Mouse (Mus musculus) heart, embryonic 16.5 days (tissue): ENCODE measurements around the gene Zar1l. TPM values are rescaled to one million over a fixed set of nuclear protein-coding genes. Genes with fewer than 3 reads are reported as not detected.
A peak's percentile ranks its signal among the peaks of the same experiment; 100 is the strongest.
"Not testable (repeated sequence)": the region's sequence is repeated elsewhere in the genome, so short reads cannot be mapped to it uniquely, and the experiment has no call there.

Experiments used
- ATAC-seq: fragments of 200-750 bp; cut with Nextera tagmentation; replicated peaks from 2 replicates; pipeline ENCODE4 v1.8.0; 2017; ENCODE audit warnings: moderate number of reproducible peaks; ENCODE audit not compliant: insufficient read depth, low FRiP score; ENCODE audit errors: extremely low read depth
- H3K27ac ChIP-seq: fragments of 300-500 bp; sonication (generic); 2 replicates; pipeline ENCODE4 v1.5.1; 2014; ENCODE audit warnings: mild to moderate bottlenecking, low read length, control low read depth, moderate library complexity
- H3K27me3 ChIP-seq: fragments of 300-500 bp; sonication (generic); 2 replicates; pipeline ENCODE4 v1.6.1; 2014; ENCODE audit warnings: low read length, mixed read lengths; ENCODE audit not compliant: control insufficient read depth, insufficient read depth
- H3K36me3 ChIP-seq: fragments of 300-500 bp; sonication (generic); 2 replicates; pipeline ENCODE4 v1.6.1; 2014; ENCODE audit not compliant: control insufficient read depth, insufficient read depth
- H3K4me1 ChIP-seq: fragments of 300-500 bp; sonication (generic); 2 replicates; pipeline ENCODE4 v1.6.1; 2014; ENCODE audit warnings: low read length, mixed read lengths; ENCODE audit not compliant: control insufficient read depth, insufficient read depth
- H3K4me2 ChIP-seq: fragments of 300-500 bp; sonication (generic); 2 replicates; pipeline ENCODE4 v1.6.1; 2014; ENCODE audit warnings: low read depth, mild to moderate bottlenecking, control low read depth, low read length
- H3K4me3 ChIP-seq: fragments of 300-500 bp; sonication (generic); 2 replicates; pipeline ENCODE4 v1.5.1; 2014; ENCODE audit warnings: mild to moderate bottlenecking, control low read depth, low read length
- H3K9ac ChIP-seq: fragments of 300-500 bp; sonication (generic); 2 replicates; pipeline ENCODE4 v1.6.1; 2014; ENCODE audit warnings: low read length, control low read depth
- H3K9me3 ChIP-seq: fragments of 300-500 bp; sonication (generic); replicated peaks from 2 replicates; pipeline ENCODE4 v1.6.1; 2016; ENCODE audit warnings: low read length; ENCODE audit not compliant: control insufficient read depth
- WGBS: fragments of 180-500 bp; shearing (Covaris S2); extraction: QIAGEN DNeasy Blood & Tissue Kit; methylation state at CpG from one replicate; pipeline ENCODE4 v1.1.7; 2014; 5-methylcytosine and 5-hydroxymethylcytosine counted together
- polyA plus RNA-seq: library from polyadenylated mRNA; unstranded; fragments of >200 nt; fragmentation: Nextera tagmentation; extraction: Ambion mirVana; gene quantifications from 2 replicates; pipeline ENCODE4 v1.2.1, GENCODE M21; 2015

Zar1l gene
- polyA plus RNA-seq, 1 experiment from 2014 or later = not detected

DNA sequence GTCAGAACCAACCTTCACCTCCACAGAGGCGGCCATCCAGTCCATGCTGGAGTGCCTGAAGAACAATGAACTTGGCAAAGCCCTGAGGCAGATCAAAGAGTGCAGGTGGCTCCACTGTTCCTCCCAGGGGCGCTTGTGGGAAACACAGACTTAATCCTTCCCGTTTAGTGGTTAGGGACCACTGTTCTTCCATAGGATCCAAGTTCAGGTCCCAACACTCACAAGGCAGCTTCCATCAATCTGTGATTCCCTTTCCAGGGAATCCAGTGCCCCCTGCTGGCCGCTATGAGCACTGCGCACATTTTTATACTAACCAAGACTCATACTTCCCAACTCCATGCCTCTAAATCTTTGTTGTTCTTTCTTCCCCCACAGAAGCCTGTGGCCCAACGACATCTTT lies 22.2 kb downstream of the Zar1l start:
- H3K27ac ChIP-seq = no peak overlapping the region
- H3K27me3 ChIP-seq = no peaks in the 10 kb centered on the region
- no peak for ATAC-seq
- no peak overlapping the region for H3K4me2 ChIP-seq
- no peaks in the 10 kb centered on the region for H3K9me3 ChIP-seq
- no peak overlapping the region for H3K4me3 ChIP-seq
- no peaks in the 10 kb centered on the region for H3K4me1 ChIP-seq
- H3K36me3 ChIP-seq = peaks cover 32% of the 10 kb centered on the region
- no peak overlapping the region for H3K9ac ChIP-seq
- 48% methylated on average over 6 of the region's 6 CpGs for WGBS

- 90% methylated on average over 4 of the region's 4 CpGs for WGBS
- H3K27me3 ChIP-seq, H3K9me3 ChIP-seq, H3K4me2 ChIP-seq, H3K27ac ChIP-seq, H3K4me1 ChIP-seq, H3K4me3 ChIP-seq, ATAC-seq, H3K9ac ChIP-seq: not testable (repeated sequence)
- peaks cover 31% of the 10 kb centered on the region for H3K36me3 ChIP-seq
Measured at GRCm38 (mm10) chr5:150491573-150492173, 26.3 kb downstream of the Zar1l start.

DNA sequence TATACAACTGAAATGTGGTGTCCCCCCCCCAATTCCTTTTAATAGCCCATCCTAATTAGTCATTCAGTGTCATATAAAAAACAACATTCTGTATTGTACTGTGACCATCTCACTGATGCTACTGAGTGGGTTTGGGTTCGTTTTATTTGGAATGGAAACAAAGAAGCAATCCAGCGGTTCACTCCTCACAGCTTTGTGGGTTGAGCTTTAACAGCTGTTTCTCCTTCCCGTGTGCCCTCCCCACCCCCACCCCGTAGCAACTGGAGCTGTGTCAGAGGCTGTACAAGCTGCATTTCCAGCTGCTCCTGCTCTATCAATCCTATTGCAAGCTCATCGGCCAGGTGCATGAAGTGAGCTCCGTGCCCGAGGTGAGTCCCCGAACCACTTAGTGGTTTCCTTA lies 27.1 kb downstream of the Zar1l start:
- Histone ChIP-seq H3K27me3 (no peaks in the 10 kb centered on the region), H3K4me3 (no peak overlapping the region), H3K4me1 (no peaks in the 10 kb centered on the region), H3K9ac (no peak overlapping the region), H3K27ac (no peak overlapping the region), H3K36me3 (peaks cover 23% of the 10 kb centered on the region), H3K4me2 (no peak overlapping the region), H3K9me3 (no peaks in the 10 kb centered on the region)
- WGBS = 69% methylated on average over 8 of the region's 8 CpGs
- no peak for ATAC-seq

- Histone ChIP-seq H3K27ac (no peak overlapping the region), H3K9me3 (no peaks in the 10 kb centered on the region), H3K4me1 (no peaks in the 10 kb centered on the region), H3K36me3 (peaks cover 19% of the 10 kb centered on the region), H3K4me2 (no peak overlapping the region), H3K4me3 (no peak overlapping the region), H3K27me3 (no peaks in the 10 kb centered on the region), H3K9ac (no peak overlapping the region)
- ATAC-seq = no peak
- 78% methylated on average over 3 of the region's 3 CpGs for WGBS
Measured at GRCm38 (mm10) chr5:150490285-150490684, 27.7 kb downstream of the Zar1l start.

DNA sequence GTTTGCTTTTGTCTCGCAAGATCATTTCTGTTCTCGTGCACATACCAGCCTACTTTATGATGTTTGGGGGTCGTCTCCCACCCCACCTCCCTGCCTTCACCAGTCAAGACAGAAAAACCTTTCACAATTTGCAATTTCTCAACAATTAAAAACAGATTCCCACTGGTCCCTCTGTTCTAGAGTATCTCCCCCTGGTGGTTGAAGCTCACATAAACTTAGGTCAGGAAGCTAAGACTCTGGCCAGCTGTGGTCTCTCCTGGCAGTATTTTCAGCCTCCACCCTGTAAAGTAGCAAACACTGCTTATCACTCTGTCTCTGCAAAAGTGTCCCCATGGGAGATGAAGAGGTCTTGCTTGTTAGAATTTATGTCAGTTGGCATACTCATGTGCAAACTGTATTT lies 32.8 kb downstream of the Zar1l start:
- peaks cover 29% of the 10 kb centered on the region for H3K36me3 ChIP-seq
- 59% methylated on average over 3 of the region's 3 CpGs for WGBS
- H3K27me3 ChIP-seq = no peaks in the 10 kb centered on the region
- H3K4me2 ChIP-seq = no peak overlapping the region
- no peak overlapping the region for H3K4me3 ChIP-seq
- H3K4me1 ChIP-seq = no peaks in the 10 kb centered on the region
- H3K27ac ChIP-seq = no peak overlapping the region
- no peaks in the 10 kb centered on the region for H3K9me3 ChIP-seq
- no peak overlapping the region for H3K9ac ChIP-seq
- no peak for ATAC-seq

DNA sequence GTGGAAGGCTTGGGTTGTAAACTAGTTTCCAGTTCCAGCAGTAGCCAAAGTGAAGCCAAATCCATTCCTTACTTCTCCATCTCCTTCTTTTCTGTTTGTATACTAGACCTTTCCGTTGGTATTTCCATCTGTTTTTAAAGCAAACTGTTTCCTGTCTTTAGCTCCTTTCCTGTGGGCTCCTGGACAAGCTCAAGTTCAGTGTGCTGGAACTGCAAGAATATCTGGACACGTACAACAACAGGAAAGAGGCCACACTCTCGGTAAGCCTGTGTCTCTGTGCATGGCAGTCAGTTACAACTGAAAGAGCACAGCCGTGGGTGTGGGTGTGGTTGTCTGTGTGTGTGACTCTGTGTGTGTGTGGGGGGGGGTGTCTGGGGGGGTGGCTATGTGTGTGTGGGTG lies 39.4 kb downstream of the Zar1l start:
- H3K4me3 ChIP-seq = no peak overlapping the region
- H3K4me1 ChIP-seq = no peaks in the 10 kb centered on the region
- WGBS = 39% methylated on average over 4 of the region's 4 CpGs
- no peaks in the 10 kb centered on the region for H3K27me3 ChIP-seq
- peak overlapping the region; percentile 63 for H3K27ac ChIP-seq
- no peak overlapping the region for H3K9ac ChIP-seq
- no peaks in the 10 kb centered on the region for H3K9me3 ChIP-seq
- peaks cover 52% of the 10 kb centered on the region for H3K36me3 ChIP-seq
- no peak overlapping the region for H3K4me2 ChIP-seq
- peak; percentile 41 for ATAC-seq

GRCm38 (mm10) chr5:150477364-150477763 lies 40.6 kb downstream of the Zar1l start:
- ATAC-seq = no peak
- peak overlapping the region; percentile 48 for H3K27ac ChIP-seq
- 82% methylated on average over 4 of the region's 4 CpGs for WGBS
- no peaks in the 10 kb centered on the region for H3K27me3 ChIP-seq
- H3K4me3 ChIP-seq = no peak overlapping the region
- no peak overlapping the region for H3K4me2 ChIP-seq
- H3K36me3 ChIP-seq = peaks cover 55% of the 10 kb centered on the region
- no peaks in the 10 kb centered on the region for H3K9me3 ChIP-seq
- no peak overlapping the region for H3K9ac ChIP-seq
- no peaks in the 10 kb centered on the region for H3K4me1 ChIP-seq

- WGBS = 55% methylated on average over 6 of the region's 6 CpGs
- peak; percentile 29 for ATAC-seq
- no peak overlapping the region for H3K9ac ChIP-seq
- no peaks in the 10 kb centered on the region for H3K27me3 ChIP-seq
- H3K4me3 ChIP-seq = no peak overlapping the region
- peaks cover 10% of the 10 kb centered on the region for H3K4me1 ChIP-seq
- H3K9me3 ChIP-seq = no peaks in the 10 kb centered on the region
- peaks cover 42% of the 10 kb centered on the region for H3K36me3 ChIP-seq
- peak overlapping the region; percentile 59 for H3K27ac ChIP-seq
- no peak overlapping the region for H3K4me2 ChIP-seq
Measured at GRCm38 (mm10) chr5:150468431-150468830, 49.5 kb downstream of the Zar1l start.

- Histone ChIP-seq H3K27me3 (no peaks in the 10 kb centered on the region), H3K4me2 (peak overlapping the region; percentile 52), H3K4me1 (peaks cover 10% of the 10 kb centered on the region), H3K4me3 (no peak overlapping the region), H3K9ac (no peak overlapping the region), H3K36me3 (peaks cover 24% of the 10 kb centered on the region), H3K9me3 (no peaks in the 10 kb centered on the region), H3K27ac (peak overlapping the region; percentile 81)
- 20% methylated on average over 12 of the region's 12 CpGs for WGBS
- peak; percentile 95 for ATAC-seq
Measured at GRCm38 (mm10) chr5:150466132-150466531, 51.8 kb downstream of the Zar1l start.
